Mouse (Mus musculus): ENCODE measurements around the gene Rasgef1c. TPM values are rescaled to one million over a fixed set of nuclear protein-coding genes. Genes with fewer than 3 reads are reported as not detected.

Gene Rasgef1c
- polyA plus RNA-seq, 1 experiment from 2014 or later, result not detected

DNA sequence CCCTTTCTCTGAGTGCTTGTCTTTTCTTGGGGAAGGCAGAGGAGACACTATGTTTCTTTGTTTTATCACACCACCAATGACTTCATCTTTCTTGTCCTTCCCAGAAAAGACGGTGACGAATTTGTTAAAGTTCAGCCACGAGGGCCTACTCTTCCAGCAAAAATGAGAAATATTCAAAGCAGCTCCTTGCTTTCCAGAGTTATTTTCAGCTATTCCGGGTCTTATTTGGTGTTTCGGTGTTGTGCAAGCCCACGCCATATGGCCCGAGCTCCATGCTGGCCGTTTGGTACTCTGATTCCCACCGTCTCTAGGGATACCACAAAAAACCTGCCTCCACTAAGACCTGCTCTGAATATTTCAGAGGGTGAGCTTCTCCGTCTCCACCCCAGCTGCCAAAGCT, 32.7 kb downstream of the Rasgef1c start:
- no peak overlapping the region for H3K27ac ChIP-seq (ENCODE audit: low read length)
- H3K9me3 ChIP-seq (replicated peaks; ENCODE audit: control insufficient read depth, low read length), result no peaks in the 10 kb centered on the region
- no peak overlapping the region for H3K4me3 ChIP-seq (ENCODE audit: low read depth, low read length)
- no peak for ATAC-seq (ENCODE audit: low read depth)
- WGBS (ENCODE audit: insufficient replicate concordance), result 64% methylated on average over 10 of the region's 10 CpGs
- no peaks in the 10 kb centered on the region for H3K4me1 ChIP-seq (ENCODE audit: control insufficient read depth, low read depth, low read length)
- H3K27me3 ChIP-seq (ENCODE audit: control insufficient read depth, insufficient read depth, low read depth, low read length), result no peaks in the 10 kb centered on the region; the same call in 1 of the 2 replicates
- no peak overlapping the region for H3K9ac ChIP-seq (ENCODE audit: low read depth, low read length)
- H3K36me3 ChIP-seq (ENCODE audit: control insufficient read depth, insufficient read depth), result no peaks in the 10 kb centered on the region
- H3K4me2 ChIP-seq (ENCODE audit: low read depth, low read length), result no peak overlapping the region

DNA sequence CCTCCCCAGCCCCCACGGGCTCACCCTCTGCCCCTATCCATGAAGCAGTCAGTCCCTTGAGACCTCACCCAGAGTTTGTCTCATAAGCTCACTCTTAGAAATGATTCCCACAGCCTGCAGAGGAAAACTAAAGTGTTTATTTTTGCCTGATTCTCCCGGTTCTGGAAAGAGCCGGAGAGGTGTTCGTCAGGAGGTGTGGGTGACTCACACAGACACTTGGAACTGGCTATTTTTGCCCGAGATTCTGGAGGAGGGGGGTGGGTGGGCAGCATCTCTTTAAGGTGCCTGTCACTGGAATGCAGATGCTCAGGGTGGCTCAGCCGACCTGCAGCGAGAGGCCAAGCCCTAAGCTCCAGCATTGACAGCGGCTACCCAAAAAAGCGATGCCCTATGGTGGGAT, 34.8 kb downstream of the Rasgef1c start:
- no peaks in the 10 kb centered on the region for H3K9me3 ChIP-seq (replicated peaks; ENCODE audit: control insufficient read depth, low read length)
- 57% methylated on average over 9 of the region's 9 CpGs for WGBS (ENCODE audit: insufficient replicate concordance)
- no peak overlapping the region for H3K4me2 ChIP-seq (ENCODE audit: low read depth, low read length)
- H3K27me3 ChIP-seq (ENCODE audit: control insufficient read depth, insufficient read depth, low read depth, low read length), result no peaks in the 10 kb centered on the region; the same call in 1 of the 2 replicates
- ATAC-seq (ENCODE audit: low read depth), result no peak
- H3K4me1 ChIP-seq (ENCODE audit: control insufficient read depth, low read depth, low read length), result no peaks in the 10 kb centered on the region
- H3K36me3 ChIP-seq (ENCODE audit: control insufficient read depth, insufficient read depth), result no peaks in the 10 kb centered on the region
- H3K9ac ChIP-seq (ENCODE audit: low read depth, low read length), result no peak overlapping the region
- no peak overlapping the region for H3K27ac ChIP-seq (ENCODE audit: low read length)
- no peak overlapping the region for H3K4me3 ChIP-seq (ENCODE audit: low read depth, low read length)

DNA sequence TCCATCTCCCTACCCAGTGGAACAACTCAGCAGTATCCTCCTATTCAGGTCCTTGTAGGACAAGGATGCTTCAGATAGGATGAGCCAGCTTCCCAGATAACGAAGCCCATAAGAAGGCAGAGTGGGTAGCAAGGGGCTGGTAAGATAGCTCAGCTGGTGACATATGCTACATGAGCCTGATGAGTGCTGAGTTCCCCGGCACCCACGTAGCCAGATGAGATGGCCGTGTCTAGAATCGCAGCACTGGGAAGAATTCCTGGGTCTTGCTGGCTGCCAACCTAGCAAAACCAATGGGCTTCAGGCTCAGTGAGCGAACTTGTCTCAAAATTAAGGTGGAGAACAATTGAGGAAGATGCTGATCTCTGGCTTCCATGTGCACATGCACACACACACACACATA, 36.1 kb downstream of the Rasgef1c start:
- Histone ChIP-seq H3K4me1 (ENCODE audit: control insufficient read depth, low read depth, low read length) (no peaks in the 10 kb centered on the region), H3K9me3 (replicated peaks; ENCODE audit: control insufficient read depth, low read length) (no peaks in the 10 kb centered on the region), H3K27me3 (ENCODE audit: control insufficient read depth, insufficient read depth, low read depth, low read length) (no peaks in the 10 kb centered on the region; the same call in 1 of the 2 replicates), H3K36me3 (ENCODE audit: control insufficient read depth, insufficient read depth) (no peaks in the 10 kb centered on the region), H3K4me2 (ENCODE audit: low read depth, low read length) (no peak overlapping the region), H3K27ac (ENCODE audit: low read length) (no peak overlapping the region), H3K9ac (ENCODE audit: low read depth, low read length) (no peak overlapping the region), H3K4me3 (ENCODE audit: low read depth, low read length) (no peak overlapping the region)
- WGBS (ENCODE audit: insufficient replicate concordance), result 78% methylated on average over 6 of the region's 6 CpGs
- no peak for ATAC-seq (ENCODE audit: low read depth)

DNA sequence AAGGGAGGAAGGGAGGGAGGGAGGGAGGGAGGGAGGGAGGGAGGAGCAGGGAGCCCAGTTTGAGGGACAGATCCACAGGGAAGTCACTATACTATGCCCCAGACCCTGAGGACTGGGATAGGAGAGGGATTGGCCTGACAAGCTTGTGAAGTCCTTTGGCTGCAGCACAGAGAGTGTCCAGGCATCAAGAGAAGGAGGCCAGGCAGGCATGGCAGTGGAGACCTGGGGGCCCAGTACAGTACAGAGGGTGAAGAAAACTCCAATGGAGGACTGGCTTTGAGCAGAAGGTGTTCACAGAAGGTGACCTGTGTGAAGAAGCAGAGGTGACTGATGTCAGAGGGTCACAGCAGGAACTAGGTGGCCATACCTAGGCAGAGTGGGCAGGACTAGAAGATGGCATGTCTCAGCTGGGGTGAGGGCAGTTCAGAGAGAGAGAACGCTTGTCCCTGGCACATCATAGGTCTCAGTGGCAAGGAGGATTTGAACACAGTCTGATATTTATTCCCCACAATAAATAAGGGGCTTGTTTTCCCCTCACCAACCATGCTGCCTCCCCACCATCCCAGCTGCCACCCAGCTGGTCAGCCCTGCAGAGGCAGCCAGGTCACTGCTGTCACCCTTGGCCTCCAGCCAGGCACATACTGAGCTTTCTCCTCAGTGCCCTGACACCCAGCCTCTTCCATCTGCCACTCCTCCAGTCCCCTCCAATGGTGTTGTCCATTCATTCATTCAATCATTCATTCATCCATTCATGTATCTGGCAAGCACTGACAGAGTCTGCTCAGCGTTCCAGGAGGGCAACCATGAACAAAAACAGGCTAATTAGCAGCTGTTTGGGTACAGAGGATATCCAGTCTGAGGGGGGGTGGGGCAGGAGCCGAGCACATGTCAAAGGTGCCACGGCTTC, 36.9 kb downstream of the Rasgef1c start:
- no peaks in the 10 kb centered on the region; the same call in 1 of the 2 replicates for H3K27me3 ChIP-seq (ENCODE audit: control insufficient read depth, insufficient read depth, low read depth, low read length)
- H3K4me3 ChIP-seq (ENCODE audit: low read depth, low read length), result no peak overlapping the region
- no peak overlapping the region for H3K9ac ChIP-seq (ENCODE audit: low read depth, low read length)
- no peak overlapping the region for H3K27ac ChIP-seq (ENCODE audit: low read length)
- H3K4me1 ChIP-seq (ENCODE audit: control insufficient read depth, low read depth, low read length), result no peaks in the 10 kb centered on the region
- ATAC-seq (ENCODE audit: low read depth), result no peak
- no peak overlapping the region for H3K4me2 ChIP-seq (ENCODE audit: low read depth, low read length)
- no peaks in the 10 kb centered on the region for H3K36me3 ChIP-seq (ENCODE audit: control insufficient read depth, insufficient read depth)
- H3K9me3 ChIP-seq (replicated peaks; ENCODE audit: control insufficient read depth, low read length), result no peaks in the 10 kb centered on the region
- 48% methylated on average over 4 of the region's 4 CpGs for WGBS (ENCODE audit: insufficient replicate concordance)

- 36% methylated on average over 4 of the region's 4 CpGs for WGBS (ENCODE audit: insufficient replicate concordance)
- H3K4me1 ChIP-seq (ENCODE audit: control insufficient read depth, low read depth, low read length), result no peaks in the 10 kb centered on the region
- ATAC-seq (ENCODE audit: low read depth), result no peak
- H3K4me3 ChIP-seq (ENCODE audit: low read depth, low read length), result no peak overlapping the region
- H3K4me2 ChIP-seq (ENCODE audit: low read depth, low read length), result no peak overlapping the region
- H3K36me3 ChIP-seq (ENCODE audit: control insufficient read depth, insufficient read depth), result no peaks in the 10 kb centered on the region
- no peak overlapping the region for H3K9ac ChIP-seq (ENCODE audit: low read depth, low read length)
- no peak overlapping the region for H3K27ac ChIP-seq (ENCODE audit: low read length)
- H3K9me3 ChIP-seq (replicated peaks; ENCODE audit: control insufficient read depth, low read length), result no peaks in the 10 kb centered on the region
- H3K27me3 ChIP-seq (ENCODE audit: control insufficient read depth, insufficient read depth, low read depth, low read length), result no peaks in the 10 kb centered on the region
Observed at GRCm38 (mm10) chr11:49942841-49943240, 41.2 kb downstream of the Rasgef1c start.

- no peak overlapping the region for H3K4me2 ChIP-seq (ENCODE audit: low read depth, low read length)
- H3K27me3 ChIP-seq (ENCODE audit: control insufficient read depth, insufficient read depth, low read depth, low read length), result no peaks in the 10 kb centered on the region
- H3K27ac ChIP-seq (ENCODE audit: low read length), result no peak overlapping the region
- H3K9me3 ChIP-seq (replicated peaks; ENCODE audit: control insufficient read depth, low read length), result no peaks in the 10 kb centered on the region
- no peak overlapping the region for H3K9ac ChIP-seq (ENCODE audit: low read depth, low read length)
- H3K4me1 ChIP-seq (ENCODE audit: control insufficient read depth, low read depth, low read length), result no peaks in the 10 kb centered on the region
- H3K4me3 ChIP-seq (ENCODE audit: low read depth, low read length), result no peak overlapping the region
- H3K36me3 ChIP-seq (ENCODE audit: control insufficient read depth, insufficient read depth), result no peaks in the 10 kb centered on the region
- WGBS (ENCODE audit: insufficient replicate concordance), result 49% methylated on average over 5 of the region's 5 CpGs
- no peak for ATAC-seq (ENCODE audit: low read depth)
Observed at GRCm38 (mm10) chr11:49943901-49944300, 42.3 kb downstream of the Rasgef1c start.

GRCm38 (mm10) chr11:49945726-49946125, 44.1 kb downstream of the Rasgef1c start:
- Histone ChIP-seq H3K4me3 (ENCODE audit: low read depth, low read length) (no peak overlapping the region), H3K4me1 (ENCODE audit: control insufficient read depth, low read depth, low read length) (no peaks in the 10 kb centered on the region), H3K27ac (ENCODE audit: low read length) (no peak overlapping the region), H3K36me3 (ENCODE audit: control insufficient read depth, insufficient read depth) (no peaks in the 10 kb centered on the region), H3K27me3 (ENCODE audit: control insufficient read depth, insufficient read depth, low read depth, low read length) (no peaks in the 10 kb centered on the region), H3K9me3 (replicated peaks; ENCODE audit: control insufficient read depth, low read length) (no peaks in the 10 kb centered on the region), H3K9ac (ENCODE audit: low read depth, low read length) (no peak overlapping the region), H3K4me2 (ENCODE audit: low read depth, low read length) (no peak overlapping the region)
- ATAC-seq (ENCODE audit: low read depth), result no peak
- WGBS (ENCODE audit: insufficient replicate concordance), result 72% methylated on average over 4 of the region's 4 CpGs

DNA sequence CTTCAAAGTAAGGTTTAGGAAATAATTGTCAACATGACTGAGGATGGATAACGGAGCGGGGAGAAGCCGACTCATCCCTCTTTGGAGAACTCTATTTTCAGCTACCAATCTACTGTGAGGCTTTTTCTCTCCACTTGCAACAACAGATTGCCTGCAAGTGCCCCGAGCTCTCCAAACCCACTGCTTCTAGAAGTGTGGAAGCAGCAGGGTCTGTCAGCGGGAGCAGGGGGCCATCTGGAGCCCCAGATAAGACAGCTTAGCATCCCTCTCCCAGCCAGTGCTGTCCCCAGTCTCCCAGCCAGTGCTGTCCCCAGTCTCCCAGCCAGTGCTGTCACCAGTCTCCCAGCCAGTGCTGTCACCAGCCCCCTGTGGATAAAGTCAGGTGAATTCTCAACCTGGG, 48.2 kb downstream of the Rasgef1c start:
- H3K4me2 ChIP-seq (ENCODE audit: low read depth, low read length), result no peak overlapping the region
- no peaks in the 10 kb centered on the region for H3K9me3 ChIP-seq (replicated peaks; ENCODE audit: control insufficient read depth, low read length)
- 50% methylated on average over 5 of the region's 5 CpGs for WGBS (ENCODE audit: insufficient replicate concordance)
- no peaks in the 10 kb centered on the region for H3K4me1 ChIP-seq (ENCODE audit: control insufficient read depth, low read depth, low read length)
- H3K9ac ChIP-seq (ENCODE audit: low read depth, low read length), result no peak overlapping the region
- H3K27me3 ChIP-seq (ENCODE audit: control insufficient read depth, insufficient read depth, low read depth, low read length), result no peaks in the 10 kb centered on the region
- H3K36me3 ChIP-seq (ENCODE audit: control insufficient read depth, insufficient read depth), result no peaks in the 10 kb centered on the region
- H3K27ac ChIP-seq (ENCODE audit: low read length), result no peak overlapping the region
- no peak for ATAC-seq (ENCODE audit: low read depth)
- H3K4me3 ChIP-seq (ENCODE audit: low read depth, low read length), result no peak overlapping the region

DNA sequence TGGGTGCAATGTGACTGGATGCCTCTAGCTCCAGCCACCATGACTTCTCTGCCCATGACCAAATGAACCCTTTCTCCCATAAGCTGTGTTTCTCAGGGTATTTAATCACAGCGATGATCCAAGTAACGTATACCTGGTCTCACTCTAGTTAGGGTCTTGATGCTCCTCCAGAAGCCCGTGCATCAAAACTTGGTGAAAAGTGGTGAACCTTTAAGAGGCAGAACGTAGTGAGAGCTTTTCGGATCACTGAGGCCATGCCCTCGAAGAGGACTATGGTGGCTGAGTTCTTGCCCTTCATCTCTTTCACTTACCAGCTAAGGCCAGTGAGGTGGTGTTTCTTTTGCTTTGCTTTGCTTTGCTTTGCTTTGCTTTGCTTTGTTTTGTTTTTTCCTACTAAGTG, 52.0 kb downstream of the Rasgef1c start:
- Histone ChIP-seq H3K36me3 (ENCODE audit: control insufficient read depth, insufficient read depth) (no peaks in the 10 kb centered on the region), H3K27ac (ENCODE audit: low read length) (no peak overlapping the region), H3K4me2 (ENCODE audit: low read depth, low read length) (no peak overlapping the region), H3K4me1 (ENCODE audit: control insufficient read depth, low read depth, low read length) (no peaks in the 10 kb centered on the region), H3K9ac (ENCODE audit: low read depth, low read length) (no peak overlapping the region), H3K27me3 (ENCODE audit: control insufficient read depth, insufficient read depth, low read depth, low read length) (no peaks in the 10 kb centered on the region), H3K4me3 (ENCODE audit: low read depth, low read length) (no peak overlapping the region), H3K9me3 (replicated peaks; ENCODE audit: control insufficient read depth, low read length) (no peaks in the 10 kb centered on the region)
- 72% methylated on average over 6 of the region's 6 CpGs for WGBS (ENCODE audit: insufficient replicate concordance)
- no peak for ATAC-seq (ENCODE audit: low read depth)
